Mouse (Mus musculus): ENCODE results near the gene Negr1.

Gene Negr1

DNA sequence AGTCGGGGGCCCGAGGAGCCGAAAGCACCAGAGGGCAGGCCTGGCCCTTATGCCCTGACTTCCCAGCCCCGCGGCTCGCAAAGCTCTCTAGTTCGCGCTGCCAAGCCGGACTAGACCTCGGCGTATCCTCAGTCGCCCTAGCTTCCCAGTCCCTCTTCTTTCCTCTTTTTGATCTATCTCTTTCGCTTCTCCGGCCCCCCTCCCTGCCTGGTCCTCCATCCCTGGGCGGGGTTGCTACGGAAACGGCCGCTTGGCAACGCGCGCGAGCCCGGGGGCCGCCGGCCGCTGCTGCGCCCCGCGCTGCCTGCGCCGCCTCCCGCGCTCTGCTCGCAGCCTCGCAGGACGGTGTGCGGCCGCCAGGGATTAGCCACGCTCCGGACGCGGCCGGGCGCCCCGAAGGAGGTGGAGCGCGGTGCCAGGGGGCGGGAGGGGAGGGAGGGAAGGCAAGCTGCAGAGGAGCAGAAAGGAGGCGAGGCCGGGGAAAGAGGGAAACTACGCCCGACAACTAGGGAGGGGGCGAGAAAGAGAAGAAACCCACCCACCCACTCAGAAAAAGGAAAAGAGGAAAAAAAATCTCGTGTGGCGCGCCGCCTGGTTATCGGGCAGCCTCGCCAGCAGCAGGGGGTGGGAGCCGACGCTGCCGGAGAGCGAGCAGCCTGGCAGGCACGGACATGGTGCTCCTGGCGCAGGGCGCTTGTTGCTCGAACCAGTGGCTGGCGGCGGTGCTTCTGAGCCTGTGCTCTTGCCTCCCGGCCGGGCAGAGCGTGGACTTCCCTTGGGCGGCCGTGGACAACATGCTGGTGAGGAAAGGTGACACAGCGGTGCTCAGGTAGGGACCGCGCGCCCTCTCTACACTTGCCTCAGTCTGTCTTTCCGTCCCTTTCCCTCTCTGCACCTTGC is at the start of gene Negr1:
TSS of gene Negr1 (plus strand) at position 271 of the 900 bp plus-strand sequence.
- DNase-seq = peak; percentile 91

- peak; percentile 42 for DNase-seq
Observed at GRCm38 (mm10) chr3:156526461-156526933, 35.1 kb upstream of the Negr1 start.

GRCm38 (mm10) chr3:156527231-156527995 is 34.2 kb upstream of the Negr1 start:
- peak; percentile 53 for DNase-seq

DNA sequence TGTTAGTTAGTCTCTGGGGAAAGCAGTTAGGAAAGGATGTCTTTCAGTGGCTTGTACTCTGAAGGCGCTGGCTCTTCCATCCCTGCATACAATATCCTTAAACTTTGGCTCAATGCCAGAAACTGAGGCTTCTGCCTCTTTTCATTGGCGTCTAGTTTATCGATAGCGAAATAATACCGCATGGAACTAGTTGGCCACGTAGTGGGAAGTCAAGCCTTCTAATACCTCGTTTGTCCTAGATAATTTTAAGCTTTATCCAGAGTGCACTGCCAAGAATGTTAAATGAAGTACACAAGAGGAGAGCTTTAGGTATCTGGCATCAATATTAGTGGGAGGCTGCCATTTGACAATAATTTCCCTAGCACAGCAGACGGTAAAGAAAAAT is 2.2 kb upstream of the Negr1 start:
- DNase-seq = peak; percentile 65

DNA sequence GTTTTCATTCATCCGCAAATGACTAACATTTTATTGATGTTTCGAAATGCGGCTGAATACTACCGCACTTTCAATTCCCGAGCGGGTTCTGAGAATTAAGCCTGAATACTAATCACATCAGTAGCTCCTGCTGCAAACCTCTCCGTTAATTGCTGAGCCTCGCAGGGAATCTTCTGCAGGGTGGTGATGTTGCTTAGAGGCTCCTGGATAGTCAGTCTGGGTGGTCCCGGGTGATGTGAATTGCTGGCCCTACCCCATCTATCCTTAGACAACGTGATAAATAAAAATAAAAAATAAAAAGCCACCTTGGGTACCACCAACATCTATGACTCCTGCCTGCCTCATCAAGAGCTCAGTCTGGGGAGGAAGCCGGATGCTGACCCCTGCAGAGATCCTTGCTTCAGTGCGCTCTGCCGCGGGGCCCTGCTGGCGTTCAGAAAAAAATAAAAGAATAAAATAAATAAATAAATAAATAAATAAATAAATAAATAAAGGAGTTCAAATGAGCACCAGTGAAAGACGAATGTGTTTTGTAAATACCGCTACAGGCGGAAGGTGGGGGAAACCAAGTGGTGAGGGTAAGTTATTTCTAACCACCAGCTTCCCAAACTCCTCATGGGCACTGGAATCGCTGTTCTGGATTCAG is 1.6 kb upstream of the Negr1 start:
- DNase-seq = peak; percentile 79

DNA sequence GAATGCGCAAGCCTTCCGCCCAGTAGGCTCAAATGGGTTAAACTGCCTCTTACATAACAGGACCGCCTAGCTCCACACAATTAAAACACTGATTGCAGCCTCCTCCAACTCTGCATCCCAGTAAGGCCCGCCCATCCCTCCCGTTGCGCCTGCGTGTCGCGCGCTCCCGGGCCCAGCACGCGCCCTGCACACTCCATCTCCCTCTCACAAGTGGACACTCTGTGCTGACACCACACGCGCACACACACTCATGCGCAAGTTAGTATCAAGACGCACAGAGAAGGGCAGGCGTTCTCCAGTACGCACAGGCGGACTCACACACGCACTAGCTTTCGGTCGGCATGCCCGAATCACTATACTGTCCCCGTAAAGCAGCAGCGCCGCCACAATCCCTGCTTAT is 828 bp upstream of the Negr1 start:
- DNase-seq = peak; percentile 95

- DNase-seq = no peak
Observed at GRCm38 (mm10) chr3:156562424-156562785, 811 bp downstream of the Negr1 start.

GRCm38 (mm10) chr3:156562796-156563195 is 1.2 kb downstream of the Negr1 start:
- DNase-seq = no peak

GRCm38 (mm10) chr3:156563353-156563752 is 1.8 kb downstream of the Negr1 start:
- DNase-seq = peak; percentile 28

DNA sequence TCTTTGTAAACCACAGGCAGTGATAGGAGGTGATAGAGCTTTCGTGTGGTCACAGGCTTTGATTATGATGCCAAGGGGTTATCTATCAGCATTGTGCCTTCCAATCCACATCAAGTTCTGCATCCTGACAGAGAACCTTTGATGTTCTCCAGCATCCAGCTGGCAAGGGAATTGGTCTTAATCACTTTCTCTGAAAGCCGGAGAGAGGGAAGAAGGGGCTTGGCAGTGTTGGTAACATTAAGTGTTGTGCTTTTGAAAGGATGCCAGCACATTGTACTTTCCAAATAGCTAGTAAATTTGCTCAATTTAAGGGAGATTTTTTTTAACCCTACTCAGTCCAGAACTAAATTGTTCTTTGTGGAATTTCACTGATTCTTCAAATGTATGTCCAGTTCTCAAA is 11.9 kb downstream of the Negr1 start:
- no peak for DNase-seq

GRCm38 (mm10) chr3:156576292-156576691 is 14.7 kb downstream of the Negr1 start:
- no peak for DNase-seq

DNA sequence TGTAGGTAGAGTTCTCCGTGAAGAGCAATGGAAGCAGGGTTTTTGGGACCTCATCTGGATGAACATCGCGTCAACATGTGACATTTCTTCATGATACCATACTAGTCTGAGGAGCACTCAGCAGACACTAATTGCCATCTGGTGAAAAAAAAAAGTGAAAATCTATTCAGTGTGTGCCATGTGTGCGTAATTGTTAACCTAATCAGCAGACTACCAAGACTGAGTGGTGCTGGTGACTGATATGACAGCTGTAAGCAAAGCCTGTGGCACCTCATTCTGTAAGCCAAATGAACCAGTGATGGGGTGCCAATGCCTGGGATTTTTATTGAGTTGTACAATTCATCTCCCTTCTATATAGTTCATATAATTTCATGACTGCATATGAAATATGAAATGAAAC is 29.0 kb downstream of the Negr1 start:
- no peak for DNase-seq

DNA sequence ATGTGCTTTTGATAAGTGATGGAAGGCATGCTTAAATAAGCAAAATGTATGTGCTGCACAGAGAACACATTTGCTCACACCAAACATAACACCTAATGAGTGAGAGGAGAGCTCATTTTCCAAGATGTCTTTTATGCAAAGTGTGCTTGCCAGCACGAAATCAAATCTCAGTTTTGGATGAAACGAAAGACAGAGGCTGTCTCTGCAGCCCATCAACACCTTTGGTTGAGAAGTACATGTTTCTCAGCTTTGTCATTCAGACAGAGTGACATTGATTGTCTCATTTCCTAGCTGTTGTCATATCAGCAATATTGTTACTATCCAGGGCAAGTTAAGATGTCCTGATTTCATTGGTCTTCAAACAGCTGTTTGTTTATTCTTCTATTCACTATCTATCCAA is 29.5 kb downstream of the Negr1 start:
- DNase-seq = no peak

- DNase-seq = no peak
Observed at GRCm38 (mm10) chr3:156606846-156607245, 45.3 kb downstream of the Negr1 start.

DNA sequence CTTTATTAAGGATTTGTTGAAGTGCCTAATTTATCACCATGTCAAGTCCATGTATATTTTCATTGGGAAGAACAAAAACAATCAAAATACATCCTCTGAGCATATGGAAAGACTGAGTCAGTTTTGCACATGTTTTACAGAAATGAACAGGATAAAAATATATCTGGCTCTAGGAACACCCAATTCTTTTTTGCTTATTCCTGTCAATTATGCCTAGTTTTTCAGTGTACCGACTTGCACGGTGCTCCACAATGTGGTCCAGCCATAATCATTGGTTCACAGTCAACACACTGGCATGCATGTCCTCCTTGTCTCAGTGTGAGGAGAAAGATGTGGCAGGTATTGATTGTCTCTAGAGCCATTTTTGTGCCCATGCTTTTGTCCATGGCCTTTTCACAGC is 58.3 kb downstream of the Negr1 start:
- no peak for DNase-seq

DNA sequence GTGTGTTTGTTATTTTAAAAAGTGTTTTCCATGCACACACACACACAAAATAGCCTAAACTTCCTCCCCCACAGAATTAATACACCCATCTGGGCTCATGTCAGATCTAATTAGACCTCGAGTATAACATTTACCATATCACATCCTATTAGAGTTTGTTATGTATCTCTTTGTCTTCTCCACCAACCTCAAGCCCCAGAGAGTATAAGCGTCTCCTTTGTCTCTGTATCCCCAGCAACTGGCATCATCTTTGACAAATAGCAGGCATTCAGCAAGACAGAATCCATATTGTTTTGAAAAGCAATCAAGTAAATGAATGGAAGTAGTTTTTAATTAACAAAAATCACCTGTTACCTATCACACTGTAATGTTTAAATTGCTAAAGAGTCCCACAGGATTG is 67.0 kb downstream of the Negr1 start:
- no peak for DNase-seq

- no peak for DNase-seq
Observed at GRCm38 (mm10) chr3:156632942-156633341, 71.3 kb downstream of the Negr1 start.

DNA sequence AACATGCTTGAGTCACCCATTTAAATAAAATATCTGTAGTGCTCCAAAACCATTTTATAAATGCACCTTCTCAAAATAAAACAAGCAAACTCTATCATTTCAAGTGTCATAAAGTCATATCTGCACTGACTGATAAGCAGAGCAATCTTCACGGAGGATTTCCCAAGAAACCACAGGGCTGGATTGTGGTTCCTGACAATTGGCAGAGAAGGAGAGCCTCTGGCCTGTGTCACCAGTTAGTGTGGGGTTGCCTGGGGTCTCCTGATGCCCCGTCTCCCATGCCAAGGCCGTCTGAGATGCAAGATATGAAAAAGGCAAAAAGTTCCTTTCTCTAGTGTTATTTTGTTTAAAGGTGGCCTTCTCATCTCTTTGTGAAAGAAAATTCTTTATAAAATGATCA is 77.8 kb downstream of the Negr1 start:
- no peak for DNase-seq

DNA sequence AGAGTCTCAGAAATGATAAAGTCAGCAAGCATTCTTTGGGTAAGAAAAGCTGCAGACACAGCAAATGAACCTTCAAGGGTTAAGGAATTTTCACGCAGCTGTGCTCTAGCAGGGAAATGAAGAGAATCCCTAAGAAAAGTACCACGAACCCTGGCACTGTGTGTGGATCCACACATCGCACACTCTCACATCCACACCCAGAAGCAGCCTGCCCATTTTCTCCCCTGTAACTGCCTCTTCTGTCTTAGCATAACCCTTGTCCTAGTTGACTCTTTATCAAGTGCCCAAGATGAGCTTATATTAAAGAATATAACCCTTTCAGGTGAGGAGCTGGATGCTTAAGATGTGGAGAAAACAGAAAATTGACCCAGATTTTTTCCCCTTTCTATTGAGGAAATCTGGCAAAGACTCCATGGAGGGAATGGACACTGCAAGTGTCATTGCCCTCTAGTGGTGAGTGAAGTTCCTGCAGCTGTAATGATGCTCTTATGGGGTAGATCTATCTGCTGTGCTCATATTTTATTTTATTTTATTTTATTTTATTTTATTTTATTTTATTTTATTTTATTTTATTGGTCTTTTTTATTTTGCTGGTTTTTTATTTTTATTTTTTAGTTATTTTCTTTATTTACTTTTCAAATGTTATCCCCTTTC is 82.2 kb downstream of the Negr1 start:
- no peak for DNase-seq

GRCm38 (mm10) chr3:156648378-156648777 is 86.8 kb downstream of the Negr1 start:
- no peak for DNase-seq

- no peak for DNase-seq
Observed at GRCm38 (mm10) chr3:156662553-156662952, 101.0 kb downstream of the Negr1 start.

GRCm38 (mm10) chr3:156672560-156672959 is 111.0 kb downstream of the Negr1 start:
- no peak for DNase-seq

GRCm38 (mm10) chr3:156690059-156690605 is 128.5 kb downstream of the Negr1 start:
- peak; percentile 57 for DNase-seq

Measured in cerebellum, adult 11-12 months (tissue).